Mouse (Mus musculus): ENCODE measurements around the gene Rpl15.
"Not testable (repeated sequence)": the region's sequence is repeated elsewhere in the genome, so short reads cannot be mapped to it uniquely, and the experiment has no call there.

Rpl15 gene

DNA sequence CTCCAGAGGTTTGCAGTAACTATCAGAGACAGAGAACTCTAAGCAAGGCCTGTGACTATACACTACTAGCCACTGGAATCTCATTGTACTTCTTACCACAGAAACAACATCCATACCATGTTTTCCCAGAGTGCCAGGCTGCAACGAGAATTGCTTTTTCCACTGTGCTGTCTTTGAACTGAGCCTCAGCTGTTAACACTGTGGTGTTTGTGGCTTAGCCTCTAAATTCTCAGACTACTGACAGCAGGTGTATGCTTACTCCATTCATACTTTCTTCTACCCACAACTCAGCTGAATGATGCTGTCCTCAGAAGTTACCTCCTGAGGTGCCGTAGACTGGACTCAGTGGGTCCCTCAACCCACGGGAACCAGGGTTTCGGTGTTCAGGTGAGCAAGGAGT lies 29.4 kb downstream of the Rpl15 start:
- DNase-seq: no peak

DNA sequence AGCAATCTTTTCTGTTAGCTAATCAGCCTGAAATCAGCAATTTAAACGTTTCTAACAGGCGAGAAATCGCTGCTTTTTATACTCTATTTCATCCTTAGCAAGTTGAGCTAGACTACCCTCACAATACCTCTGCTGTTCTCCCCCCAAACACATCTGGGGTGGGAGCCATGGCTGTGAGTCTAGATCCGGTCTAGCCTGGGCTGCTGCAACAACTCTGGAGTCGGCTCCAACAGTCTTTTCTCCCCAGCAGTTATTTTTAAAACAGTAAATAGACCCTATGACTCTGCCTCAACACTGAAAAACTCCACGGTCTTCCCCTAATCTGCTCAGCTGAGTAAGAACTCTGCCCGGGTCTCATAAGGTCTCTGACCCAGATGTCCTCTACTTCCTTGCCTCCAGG lies 31.1 kb downstream of the Rpl15 start:
- DNase-seq: no peak

DNA sequence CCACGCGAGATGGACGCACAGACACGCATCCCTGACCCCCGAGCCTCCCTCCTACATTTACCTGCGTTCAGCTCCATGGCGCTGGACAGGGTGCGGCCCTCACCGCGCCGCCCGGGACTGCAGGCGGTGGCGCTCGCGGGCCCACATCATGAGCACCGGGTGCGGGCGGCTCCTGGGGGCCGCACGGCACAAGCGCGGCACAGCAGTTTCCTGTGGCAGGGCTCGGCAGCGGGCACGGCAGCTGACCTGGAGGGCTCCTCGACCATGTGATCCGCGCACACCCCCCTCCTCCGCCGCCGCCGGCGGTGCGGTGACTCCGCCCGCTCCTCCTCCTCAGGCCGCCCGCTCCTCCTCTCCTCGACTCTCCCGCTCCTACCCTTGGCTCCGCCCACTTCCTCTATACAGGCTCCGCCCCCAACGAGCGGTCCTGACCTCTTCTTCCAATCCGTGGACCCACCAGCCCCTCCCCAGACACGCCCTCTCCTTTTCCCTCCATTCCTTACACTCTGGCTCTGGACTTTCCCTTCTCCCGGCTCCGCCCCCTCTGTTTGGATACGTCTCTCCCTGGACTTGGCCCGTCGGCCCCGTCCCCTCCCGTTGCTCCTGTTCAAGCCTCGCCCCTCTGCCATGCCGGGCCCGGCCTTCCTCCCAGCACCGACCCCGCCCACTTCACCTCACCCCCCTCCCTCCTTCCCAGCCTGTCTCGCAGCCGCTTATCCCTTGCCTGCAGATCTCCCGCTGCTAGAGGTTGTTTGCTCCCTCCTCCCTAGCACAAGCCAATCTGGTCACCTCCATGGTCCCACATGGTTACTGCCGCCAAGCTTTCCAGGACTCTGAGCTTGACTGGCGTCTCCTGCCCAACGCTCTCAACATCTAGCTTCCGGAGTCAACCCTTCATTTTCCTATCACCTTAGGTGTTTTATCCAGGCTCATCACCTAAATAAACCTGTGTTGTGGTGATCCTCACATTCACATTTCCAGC lies 32.1 kb downstream of the Rpl15 start, which contains the start of gene Nr1d2:
Gene Nr1d2, minus strand, starts transcription at position 378 of the 982 bp plus-strand sequence.
- peak; percentile 99 to 100 for DNase-seq

DNA sequence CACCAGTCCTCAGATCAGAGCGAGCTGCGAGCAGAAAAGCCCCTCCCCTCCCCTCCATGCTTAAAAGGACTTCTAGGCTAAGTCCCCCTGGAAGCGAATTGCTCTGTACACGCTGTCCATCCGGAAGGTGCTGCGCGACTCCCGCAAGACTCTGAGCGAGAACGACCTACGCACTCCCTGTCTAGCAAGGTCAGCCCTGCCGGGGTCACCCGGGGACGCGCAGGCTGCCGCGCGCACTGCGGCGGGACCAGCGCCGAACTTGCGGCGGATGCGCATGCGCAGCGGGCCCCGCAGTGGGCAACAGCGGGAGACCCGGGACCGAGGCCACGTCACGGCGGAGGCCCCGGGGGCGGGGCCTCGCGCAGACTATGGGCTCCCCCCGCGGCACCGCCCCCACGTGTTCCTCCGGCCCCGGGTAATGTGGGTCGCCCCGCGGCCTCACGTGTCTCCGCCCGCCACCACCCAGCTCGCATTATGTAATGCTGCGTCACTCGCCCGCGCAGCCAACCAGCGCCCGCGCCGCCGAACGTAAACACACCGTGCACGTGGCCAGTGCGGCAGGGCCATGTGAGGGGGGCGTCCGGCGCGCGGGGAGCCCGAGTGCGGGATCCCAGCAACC lies 33.0 kb downstream of the Rpl15 start:
- DNase-seq: peak; percentile 98 to 99

GRCm38 (mm10) chr14:18237381-18237780 lies 33.8 kb downstream of the Rpl15 start:
- no peak for DNase-seq

DNA sequence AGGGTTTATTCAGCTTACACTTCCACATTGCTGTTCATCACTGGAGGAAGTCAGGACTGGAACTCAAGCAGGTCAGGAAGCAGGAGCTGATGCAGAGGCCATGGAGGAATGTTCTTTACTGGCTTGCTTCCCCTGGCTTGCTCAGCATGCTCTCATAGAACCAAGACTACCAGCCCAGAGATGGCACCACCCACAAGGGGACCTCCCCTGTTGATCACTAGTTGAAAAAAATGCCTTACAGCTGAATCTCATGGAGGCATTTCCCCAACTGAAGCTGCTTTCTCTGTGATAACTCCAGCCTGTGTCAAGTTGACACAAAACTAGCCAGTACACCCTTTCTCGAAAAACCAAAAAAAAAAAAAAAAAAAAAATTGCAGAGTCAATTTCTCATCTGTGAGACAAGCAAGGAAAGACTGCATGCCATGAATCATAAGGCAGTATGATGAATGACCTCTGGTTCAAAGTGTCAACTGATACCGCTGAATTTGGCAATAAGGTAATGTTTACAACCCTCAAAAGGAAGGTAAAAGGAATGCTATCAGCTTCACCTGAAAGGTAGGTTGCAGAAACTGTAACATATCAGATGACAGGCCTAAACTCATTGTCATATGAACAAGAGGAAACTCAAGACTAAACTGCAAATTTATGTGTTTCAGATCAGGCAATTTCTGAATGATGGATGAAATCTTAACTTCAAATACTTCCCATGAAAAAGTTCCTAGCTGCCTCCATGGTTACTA lies 34.5 kb downstream of the Rpl15 start:
- DNase-seq: not testable (repeated sequence)

- peak; percentile 30 to 38 for DNase-seq
Observed at GRCm38 (mm10) chr14:18233981-18234960, 36.9 kb downstream of the Rpl15 start.

GRCm38 (mm10) chr14:18233076-18233475 lies 38.1 kb downstream of the Rpl15 start:
- DNase-seq: peak in 1 of 2 experiments; percentile 19

- peak; percentile 31 to 49 for DNase-seq
Observed at GRCm38 (mm10) chr14:18231866-18232265, 39.3 kb downstream of the Rpl15 start.

DNA sequence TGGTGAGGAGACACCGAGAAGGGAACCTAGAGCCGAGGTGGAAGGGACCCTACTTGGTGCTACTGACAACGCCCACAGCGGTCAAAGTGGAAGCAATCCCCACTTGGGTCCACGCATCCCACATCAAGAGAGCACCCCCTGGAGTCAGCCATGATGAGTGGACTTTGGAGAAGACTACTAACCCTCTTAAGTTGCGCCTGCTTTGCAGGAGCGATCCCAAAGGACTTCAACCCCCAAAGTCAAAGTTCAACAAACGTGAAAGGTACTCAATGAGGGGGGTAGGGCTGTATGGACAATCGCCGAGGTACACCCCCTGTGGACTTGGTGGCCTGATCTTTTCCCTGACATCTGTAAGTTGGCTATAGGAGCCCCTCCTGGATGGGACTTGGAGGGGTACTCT lies 41.4 kb downstream of the Rpl15 start:
- DNase-seq: peak in 1 of 2 experiments; percentile 46

- peak; percentile 52 to 53 for DNase-seq
Observed at GRCm38 (mm10) chr14:18226181-18226580, 45.0 kb downstream of the Rpl15 start.

DNA sequence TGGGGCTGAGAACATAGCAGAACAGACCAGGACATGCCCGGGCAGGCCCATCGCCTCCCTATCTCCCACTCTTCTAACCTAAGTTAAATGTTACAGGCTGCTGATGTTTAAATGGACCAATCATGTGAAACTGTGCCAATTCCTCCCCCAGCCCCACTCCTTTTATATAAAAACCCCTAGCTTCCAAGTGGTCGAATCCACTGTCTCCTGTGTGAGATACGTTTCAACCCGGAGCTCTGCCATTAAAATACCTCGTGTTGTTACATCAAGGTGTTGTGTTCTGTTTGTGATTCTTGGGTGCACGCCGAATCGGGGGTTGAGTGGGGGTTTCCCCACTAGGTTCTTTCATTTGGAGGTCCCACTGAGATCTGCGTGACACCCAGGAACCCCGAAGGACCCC lies 45.8 kb downstream of the Rpl15 start:
- not testable (repeated sequence) for DNase-seq

- DNase-seq: no peak
Observed at GRCm38 (mm10) chr14:18221977-18222376, 49.2 kb downstream of the Rpl15 start.

Data from kidney, postnatal 36 days (tissue).